Mouse (Mus musculus): ENCODE results near the gene Tnrc6b. TPM values are rescaled to one million over a fixed set of nuclear protein-coding genes. Genes with fewer than 3 reads are reported as not detected.

Gene Tnrc6b
- polyA plus RNA-seq, 1 experiment from 2014 or later: 9.6 TPM

DNA sequence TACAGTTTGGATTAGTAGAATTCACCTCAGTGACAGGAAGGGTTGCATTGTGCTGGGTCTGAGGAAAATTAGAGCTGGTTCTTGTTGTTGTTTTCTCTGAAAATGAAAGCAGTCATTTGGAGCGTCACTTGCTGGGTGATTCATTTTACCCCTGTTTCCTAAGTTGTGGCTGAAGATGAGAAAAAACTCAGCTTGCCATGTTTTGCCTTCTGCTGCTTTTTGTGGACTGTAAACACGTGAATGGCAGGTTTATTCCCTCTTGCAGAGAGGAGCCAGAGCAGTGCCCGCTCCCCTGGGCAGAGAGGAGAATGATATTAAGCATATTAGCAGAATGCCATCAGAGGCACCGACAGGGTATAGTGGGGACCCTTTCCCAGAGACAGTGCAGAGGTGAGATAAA, 89.7 kb downstream of the Tnrc6b start:
- Histone ChIP-seq H3K4me2 (ENCODE audit: low read depth, low read length) (peak overlapping the region; percentile 79), H3K36me3 (replicated peaks; ENCODE audit: insufficient read depth, low read length) (no peaks in the 10 kb centered on the region), H3K4me1 (ENCODE audit: insufficient read depth) (peaks cover 29% of the 10 kb centered on the region), H3K4me3 (ENCODE audit: low read depth, low read length) (peak overlapping the region; percentile 62), H3K27me3 (ENCODE audit: insufficient read depth, low read length) (no peaks in the 10 kb centered on the region), H3K27ac (ENCODE audit: low read depth) (peak overlapping the region; percentile 83), H3K9ac (replicated peaks) (peak overlapping the region; percentile 66), H3K9me3 (ENCODE audit: low read length) (no peaks in the 10 kb centered on the region)
- no peak for TF ChIP-seq CTCF (IDR thresholded peaks at IDR 0.05; ENCODE audit: low read depth)
- TF ChIP-seq EP300 (IDR thresholded peaks at IDR 0.05; ENCODE audit: low read depth): no peak
- DNase-seq (no peak), ATAC-seq (no peak)
- 19% methylated on average over 4 of the region's 4 CpGs for whole genome bisulfite sequencing (ENCODE audit: insufficient replicate concordance)

DNA sequence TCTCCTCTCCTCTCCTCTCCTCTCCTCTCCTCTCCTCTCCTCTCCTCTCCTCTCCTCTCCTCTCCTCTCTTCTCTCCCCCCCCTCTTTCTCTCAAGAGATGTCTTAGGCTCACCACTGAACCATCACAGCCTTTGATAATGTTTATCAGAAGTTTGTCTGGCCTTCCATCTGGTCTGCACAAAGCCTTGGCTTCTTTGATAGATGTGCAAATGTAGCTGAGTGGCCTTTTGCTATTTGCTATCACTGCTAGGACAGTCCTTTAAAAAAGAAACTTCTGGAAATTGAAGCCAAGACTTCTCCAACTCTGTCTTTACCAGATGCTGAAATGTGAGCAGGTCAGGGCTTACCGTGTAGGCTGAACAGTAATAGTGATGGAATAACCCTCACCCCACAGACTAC, 90.5 kb downstream of the Tnrc6b start:
- Histone ChIP-seq H3K36me3 (replicated peaks; ENCODE audit: insufficient read depth, low read length) (no peaks in the 10 kb centered on the region), H3K27me3 (ENCODE audit: insufficient read depth, low read length) (no peaks in the 10 kb centered on the region), H3K9me3 (ENCODE audit: low read length) (no peaks in the 10 kb centered on the region), H3K4me2 (ENCODE audit: low read depth, low read length) (peak overlapping the region; percentile 79), H3K4me1 (ENCODE audit: insufficient read depth) (peaks cover 34% of the 10 kb centered on the region), H3K4me3 (ENCODE audit: low read depth, low read length) (peak overlapping the region; percentile 62), H3K27ac (ENCODE audit: low read depth) (peak overlapping the region; percentile 83), H3K9ac (replicated peaks) (no peak overlapping the region)
- DNase-seq (no peak), ATAC-seq (peak; percentile 4)
- 33% methylated on average over 1 of the region's 1 CpGs for WGBS (ENCODE audit: insufficient replicate concordance)
- TF ChIP-seq EP300 (IDR thresholded peaks at IDR 0.05; ENCODE audit: low read depth) (peak; percentile 90), CTCF (IDR thresholded peaks at IDR 0.05; ENCODE audit: low read depth) (no peak)

DNA sequence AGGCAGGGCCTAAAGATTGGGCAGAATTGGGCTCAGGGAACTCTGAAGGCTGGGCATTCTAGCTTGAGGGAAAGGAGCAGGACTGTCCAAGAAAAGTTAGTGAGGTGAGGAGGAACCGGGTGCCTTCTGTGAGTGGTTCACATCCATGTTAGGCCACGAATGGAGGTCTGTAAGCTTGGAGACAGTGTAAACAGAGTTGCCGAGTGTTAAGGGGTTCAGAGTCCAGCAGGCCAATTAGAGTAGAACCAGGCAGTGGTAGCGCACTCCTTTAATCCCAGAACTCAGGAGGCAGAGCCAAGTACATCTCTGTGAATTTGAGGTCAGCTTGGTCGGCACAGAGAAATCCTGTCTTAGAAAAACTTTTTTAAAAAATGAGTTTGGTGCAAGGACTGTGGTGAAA, 96.0 kb downstream of the Tnrc6b start:
- Histone ChIP-seq H3K4me1 (ENCODE audit: insufficient read depth) (peaks cover 37% of the 10 kb centered on the region), H3K4me3 (ENCODE audit: low read depth, low read length) (no peak overlapping the region), H3K4me2 (ENCODE audit: low read depth, low read length) (peak overlapping the region; percentile 26), H3K9ac (replicated peaks) (no peak overlapping the region; the same call in 1 of the 2 replicates), H3K9me3 (ENCODE audit: low read length) (no peaks in the 10 kb centered on the region), H3K27me3 (ENCODE audit: insufficient read depth, low read length) (no peaks in the 10 kb centered on the region), H3K36me3 (replicated peaks; ENCODE audit: insufficient read depth, low read length) (no peaks in the 10 kb centered on the region; the same call in 1 of the 2 replicates), H3K27ac (ENCODE audit: low read depth) (peak overlapping the region; percentile 17; the same call in 1 of the 2 replicates)
- TF ChIP-seq CTCF (IDR thresholded peaks at IDR 0.05; ENCODE audit: low read depth) (no peak), EP300 (IDR thresholded peaks at IDR 0.05; ENCODE audit: low read depth) (no peak)
- DNase-seq: no peak
- 51% methylated on average over 5 of the region's 5 CpGs for WGBS (ENCODE audit: insufficient replicate concordance)
- no peak for ATAC-seq

DNA sequence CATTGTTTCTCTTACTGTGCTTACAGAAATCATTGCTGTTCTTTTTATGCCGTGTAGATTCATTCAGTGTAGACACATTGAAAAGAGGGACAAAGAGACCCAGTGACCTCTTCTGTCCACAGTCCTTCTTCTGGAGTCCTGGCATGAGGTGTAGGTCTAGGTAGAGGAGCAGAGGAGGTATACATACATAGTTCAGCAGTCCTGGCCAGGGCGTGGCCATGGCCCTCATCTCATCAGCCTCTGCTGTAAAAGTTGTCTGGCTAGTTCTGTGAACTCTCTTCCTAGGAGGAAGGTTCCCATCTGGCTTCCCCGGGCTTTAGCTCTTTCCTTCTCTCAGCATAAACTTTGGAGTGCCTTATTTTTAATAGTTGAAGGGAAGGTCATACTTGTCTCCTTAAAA, 99.1 kb downstream of the Tnrc6b start:
- H3K36me3 ChIP-seq (replicated peaks; ENCODE audit: insufficient read depth, low read length): no peaks in the 10 kb centered on the region; the same call in 1 of the 2 replicates
- DNase-seq (no peak), ATAC-seq (no peak)
- no peak overlapping the region for H3K4me3 ChIP-seq (ENCODE audit: low read depth, low read length)
- no peak overlapping the region for H3K4me2 ChIP-seq (ENCODE audit: low read depth, low read length)
- TF ChIP-seq CTCF (IDR thresholded peaks at IDR 0.05; ENCODE audit: low read depth) (no peak), EP300 (IDR thresholded peaks at IDR 0.05; ENCODE audit: low read depth) (no peak)
- no peaks in the 10 kb centered on the region for H3K27me3 ChIP-seq (ENCODE audit: insufficient read depth, low read length)
- peaks cover 47% of the 10 kb centered on the region for H3K4me1 ChIP-seq (ENCODE audit: insufficient read depth)
- WGBS (ENCODE audit: insufficient replicate concordance): 70% methylated on average over 3 of the region's 3 CpGs
- H3K9me3 ChIP-seq (ENCODE audit: low read length): no peaks in the 10 kb centered on the region
- H3K27ac ChIP-seq (ENCODE audit: low read depth): no peak overlapping the region
- H3K9ac ChIP-seq (replicated peaks): no peak overlapping the region

DNA sequence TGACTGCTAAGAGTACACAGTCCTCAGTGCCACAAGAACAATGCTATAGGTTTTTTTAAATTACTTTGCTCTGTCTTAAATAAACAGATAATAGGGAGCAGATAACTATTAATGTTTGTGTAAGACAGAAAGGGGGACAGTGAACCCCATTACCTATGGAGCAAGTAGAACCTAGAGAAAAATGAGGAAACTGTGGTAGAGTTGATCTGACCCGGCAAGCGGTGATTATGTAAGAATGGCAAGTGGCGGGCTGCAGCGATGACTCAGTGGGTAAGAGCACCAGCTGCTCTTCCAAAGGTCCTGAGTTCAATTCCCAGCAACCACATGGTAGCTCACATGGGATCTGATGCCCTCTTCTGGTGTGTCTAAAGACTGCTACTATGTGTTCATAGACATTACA, 101.7 kb downstream of the Tnrc6b start:
- no peak overlapping the region for H3K4me2 ChIP-seq (ENCODE audit: low read depth, low read length)
- DNase-seq: peak; percentile 40
- TF ChIP-seq CTCF (IDR thresholded peaks at IDR 0.05; ENCODE audit: low read depth): peak; percentile 24
- no peak for TF ChIP-seq EP300 (IDR thresholded peaks at IDR 0.05; ENCODE audit: low read depth)
- 34% methylated on average over 4 of the region's 4 CpGs for WGBS (ENCODE audit: insufficient replicate concordance)
- H3K27me3 ChIP-seq (ENCODE audit: insufficient read depth, low read length): no peaks in the 10 kb centered on the region
- no peak for ATAC-seq
- no peak overlapping the region for H3K4me3 ChIP-seq (ENCODE audit: low read depth, low read length)
- peaks cover 37% of the 10 kb centered on the region for H3K4me1 ChIP-seq (ENCODE audit: insufficient read depth)
- H3K27ac ChIP-seq (ENCODE audit: low read depth): no peak overlapping the region
- no peaks in the 10 kb centered on the region; the same call in 1 of the 2 replicates for H3K36me3 ChIP-seq (replicated peaks; ENCODE audit: insufficient read depth, low read length)
- no peaks in the 10 kb centered on the region for H3K9me3 ChIP-seq (ENCODE audit: low read length)
- no peak overlapping the region for H3K9ac ChIP-seq (replicated peaks)

DNA sequence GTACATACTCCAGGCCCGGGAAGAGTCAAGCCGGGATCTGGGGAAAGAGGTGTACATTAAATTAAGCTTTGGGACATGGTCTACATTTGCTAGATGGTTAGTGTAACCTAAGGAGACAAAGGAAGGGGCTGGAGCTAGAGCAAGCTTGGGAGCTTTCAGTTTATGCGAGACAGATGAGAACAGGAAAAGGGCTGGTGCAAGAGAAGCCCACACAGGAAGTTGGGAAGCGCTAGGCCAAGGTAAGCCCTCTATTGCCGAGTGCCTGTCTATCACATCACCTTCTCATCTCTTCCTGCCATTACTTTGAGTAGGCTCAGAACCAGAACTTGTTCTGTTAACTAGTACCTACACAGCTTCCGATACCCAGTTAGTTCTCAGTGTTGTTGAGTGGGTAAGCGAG, 103.7 kb downstream of the Tnrc6b start:
- H3K9me3 ChIP-seq (ENCODE audit: low read length): no peaks in the 10 kb centered on the region
- no peak overlapping the region for H3K9ac ChIP-seq (replicated peaks)
- DNase-seq (no peak), ATAC-seq (no peak)
- H3K4me1 ChIP-seq (ENCODE audit: insufficient read depth): peaks cover 39% of the 10 kb centered on the region
- H3K27ac ChIP-seq (ENCODE audit: low read depth): peak overlapping the region; percentile 44; the same call in 1 of the 2 replicates
- H3K4me2 ChIP-seq (ENCODE audit: low read depth, low read length): peak overlapping the region; percentile 46
- peaks cover 9% of the 10 kb centered on the region; the same call in 1 of the 2 replicates for H3K36me3 ChIP-seq (replicated peaks; ENCODE audit: insufficient read depth, low read length)
- 49% methylated on average over 7 of the region's 7 CpGs for WGBS (ENCODE audit: insufficient replicate concordance)
- TF ChIP-seq EP300 (IDR thresholded peaks at IDR 0.05; ENCODE audit: low read depth): no peak
- no peak for TF ChIP-seq CTCF (IDR thresholded peaks at IDR 0.05; ENCODE audit: low read depth)
- H3K4me3 ChIP-seq (ENCODE audit: low read depth, low read length): no peak overlapping the region
- no peaks in the 10 kb centered on the region for H3K27me3 ChIP-seq (ENCODE audit: insufficient read depth, low read length)
